ENCODE assay signal across 15 mouse cellular contexts in genomic region chr12:98050500-98050899, GRCm38 (mm10).
DNase-seq lines count a peak whose midpoint lies in the region; ATAC-seq and TF ChIP-seq lines count a peak whose summit lies in the region.
"Had no signal": no experiment of that assay in that cellular context is flagged by ENCODE, and none has a peak within 500 bp of the region (broad histone marks: within the 10 kb centered on the region; RNA-seq: fewer than 3 reads in every experiment).

No protein-coding gene starts in this region.

- TF ChIP-seq CTCF in lung, embryonic 14.5 days (IDR thresholded peaks at IDR 0.05; ENCODE audit: low read depth): no peak

- no peaks in the 10 kb centered on the region for H3K27me3 ChIP-seq in forebrain, embryonic 14.5 days (replicated peaks; ENCODE audit: control insufficient read depth, insufficient read depth, low read length)
- no peaks in the 10 kb centered on the region for H3K27me3 ChIP-seq in forebrain, embryonic 16.5 days (replicated peaks; ENCODE audit: control insufficient read depth, insufficient read depth, low read length)
- H3K27me3 ChIP-seq in lung, embryonic 14.5 days (ENCODE audit: insufficient read depth, low read length): no peaks in the 10 kb centered on the region
- H3K27me3 ChIP-seq: midbrain, embryonic 12.5 days had no signal

- ATAC-seq in forebrain, embryonic 14.5 days: no peak
- no peak for ATAC-seq in forebrain, embryonic 16.5 days
- ATAC-seq in lung, embryonic 14.5 days (ENCODE audit: insufficient read depth): peak; percentile 76; the same call in 1 of the 2 replicates
- no peak for ATAC-seq in erythroblast, adult 5-6 weeks (replicated peaks; ENCODE audit: low FRiP score, poor library complexity, severe bottlenecking)

- H3K27ac ChIP-seq in forebrain, embryonic 14.5 days (ENCODE audit: low read depth, low read length): no peak overlapping the region
- no peak overlapping the region for H3K27ac ChIP-seq in forebrain, embryonic 16.5 days (ENCODE audit: low read length)
- no peak overlapping the region for H3K27ac ChIP-seq in lung, embryonic 14.5 days (ENCODE audit: low read depth)
- H3K27ac ChIP-seq: midbrain, embryonic 12.5 days had no signal

- no peak overlapping the region for H3K4me2 ChIP-seq in forebrain, embryonic 14.5 days (ENCODE audit: low read length)
- H3K4me2 ChIP-seq in forebrain, embryonic 16.5 days (ENCODE audit: low read length): no peak overlapping the region
- no peak overlapping the region for H3K4me2 ChIP-seq in lung, embryonic 14.5 days
- H3K4me2 ChIP-seq: midbrain, embryonic 12.5 days had no signal

- H3K9ac ChIP-seq in forebrain, embryonic 14.5 days (ENCODE audit: low read length): no peak overlapping the region
- no peak overlapping the region for H3K9ac ChIP-seq in forebrain, embryonic 16.5 days (replicated peaks; ENCODE audit: low read depth, low read length)
- H3K9ac ChIP-seq in lung, embryonic 14.5 days: no peak overlapping the region
- H3K9ac ChIP-seq: midbrain, embryonic 12.5 days had no signal

- H3K4me1 ChIP-seq in forebrain, embryonic 14.5 days (ENCODE audit: control insufficient read depth, insufficient read depth, low read length): peaks cover 13% of the 10 kb centered on the region; the same call in 1 of the 2 replicates
- H3K4me1 ChIP-seq in forebrain, embryonic 16.5 days (replicated peaks; ENCODE audit: control insufficient read depth, insufficient read depth, low read length): peaks cover 18% of the 10 kb centered on the region; the same call in 1 of the 2 replicates
- no peaks in the 10 kb centered on the region; the same call in 1 of the 2 replicates for H3K4me1 ChIP-seq in lung, embryonic 14.5 days (ENCODE audit: insufficient read depth)

- H3K9me3 ChIP-seq in forebrain, embryonic 14.5 days (replicated peaks; ENCODE audit: control insufficient read depth, low read length): no peaks in the 10 kb centered on the region
- no peaks in the 10 kb centered on the region for H3K9me3 ChIP-seq in forebrain, embryonic 16.5 days (ENCODE audit: control insufficient read depth, low read length)
- no peaks in the 10 kb centered on the region for H3K9me3 ChIP-seq in lung, embryonic 14.5 days (ENCODE audit: low read depth, low read length)
- H3K9me3 ChIP-seq: midbrain, embryonic 12.5 days had no signal

- H3K36me3 ChIP-seq in forebrain, embryonic 14.5 days (ENCODE audit: control insufficient read depth, insufficient read depth, low read length): no peaks in the 10 kb centered on the region
- H3K36me3 ChIP-seq in forebrain, embryonic 16.5 days (ENCODE audit: control insufficient read depth, insufficient read depth): no peaks in the 10 kb centered on the region
- no peaks in the 10 kb centered on the region for H3K36me3 ChIP-seq in lung, embryonic 14.5 days (ENCODE audit: insufficient read depth)
- H3K36me3 ChIP-seq: G1E; midbrain, embryonic 12.5 days had no signal

- WGBS in forebrain, embryonic 14.5 days: 26% methylated on average over 1 of the region's 1 CpGs
- 21% methylated on average over 1 of the region's 1 CpGs for WGBS in forebrain, embryonic 16.5 days
- WGBS in lung, embryonic 14.5 days: 5% methylated on average over 1 of the region's 1 CpGs

- peak; percentile 54 for DNase-seq in forebrain, embryonic 14.5 days (ENCODE audit: low spot score)
- DNase-seq in lung, embryonic 14.5 days: peak; percentile 56
- no peak for DNase-seq in lung, adult 18-20 months
- peak; percentile 32 for DNase-seq in embryo, embryonic 10 days (ENCODE audit: low spot score)
- peak; percentile 3 to 6 for DNase-seq in kidney, postnatal 36 days
- DNase-seq in cerebellum, postnatal 25 days: no peak
- DNase-seq: adrenal gland, postnatal 14 days; cerebellum, adult 11-12 months; gastrocnemius, postnatal 10 days; left cerebral cortex, postnatal 4 days; thymus, postnatal 4 days had no signal

- no peak overlapping the region for H3K4me3 ChIP-seq in forebrain, embryonic 14.5 days (ENCODE audit: low read depth, low read length)
- no peak overlapping the region for H3K4me3 ChIP-seq in forebrain, embryonic 16.5 days (replicated peaks; ENCODE audit: low read length)
- H3K4me3 ChIP-seq in lung, embryonic 14.5 days (ENCODE audit: low read depth, low read length): no peak overlapping the region
- H3K4me3 ChIP-seq: midbrain, embryonic 12.5 days had no signal

Comparison
In these comparisons a context has a peak if more than half of its experiments do, and no peak if none do; other contexts are left out.
1. DNase-seq: peak in forebrain, embryonic 14.5 days (single experiment), lung, embryonic 14.5 days (single experiment), embryo, embryonic 10 days (single experiment) and kidney, postnatal 36 days (2 of 2); none in lung, adult 18-20 months (0 of 2) and cerebellum, postnatal 25 days (0 of 2).